ENCODE assay signal across 15 mouse cellular contexts in the genomic region with DNA sequence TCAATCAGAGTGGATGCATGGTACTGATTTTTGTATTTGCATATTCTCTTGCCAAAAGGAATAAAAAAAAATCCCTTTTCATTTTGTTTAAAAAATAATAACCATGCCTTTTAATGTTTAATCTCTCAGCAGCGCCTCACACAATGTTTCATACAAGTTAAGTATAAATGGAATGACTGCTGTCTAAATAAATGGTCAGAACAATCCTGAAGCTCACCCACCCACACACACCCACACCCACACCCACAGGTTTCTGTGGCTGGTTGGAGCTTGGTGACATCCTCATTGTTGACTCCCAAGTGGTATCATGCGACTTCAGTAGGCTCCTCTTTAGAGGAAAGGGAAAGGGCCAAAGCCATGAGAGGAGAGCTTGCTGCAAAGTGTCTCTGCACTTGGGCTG.
"Had no signal": no experiment of that assay in that cellular context is flagged by ENCODE, and none has a peak within 500 bp of the region (broad histone marks: within the 10 kb centered on the region; RNA-seq: fewer than 3 reads in every experiment).

No protein-coding gene starts in this region.

- DNase-seq: retina, postnatal 1 day; right cerebral cortex, adult 18-20 months; right cerebral cortex, postnatal 14 days; right cerebral cortex, postnatal 25 days; right cerebral cortex, postnatal 4 days; spleen, adult 18-20 months; thymus, adult 18-20 months; thymus, adult 2 months; thymus, postnatal 14 days; thymus, postnatal 25 days; thymus, postnatal 36 days; thymus, postnatal 4 days had no signal

- H3K27me3 ChIP-seq: neural tube, embryonic 15.5 days; stomach, embryonic 15.5 days had no signal

- H3K4me1 ChIP-seq: neural tube, embryonic 15.5 days; stomach, embryonic 15.5 days had no signal

- H3K36me3 ChIP-seq: neural tube, embryonic 15.5 days; stomach, embryonic 15.5 days had no signal

- H3K4me2 ChIP-seq: neural tube, embryonic 15.5 days; stomach, embryonic 15.5 days had no signal

- H3K4me3 ChIP-seq: neural tube, embryonic 15.5 days; stomach, embryonic 15.5 days had no signal

- H3K9ac ChIP-seq: neural tube, embryonic 15.5 days; stomach, embryonic 15.5 days had no signal

- H3K27ac ChIP-seq: neural tube, embryonic 15.5 days; stomach, embryonic 15.5 days; stomach, postnatal 0 days had no signal

- H3K9me3 ChIP-seq: neural tube, embryonic 15.5 days; stomach, embryonic 15.5 days had no signal
